Mouse (Mus musculus): ENCODE results near the gene Rara.

DNA sequence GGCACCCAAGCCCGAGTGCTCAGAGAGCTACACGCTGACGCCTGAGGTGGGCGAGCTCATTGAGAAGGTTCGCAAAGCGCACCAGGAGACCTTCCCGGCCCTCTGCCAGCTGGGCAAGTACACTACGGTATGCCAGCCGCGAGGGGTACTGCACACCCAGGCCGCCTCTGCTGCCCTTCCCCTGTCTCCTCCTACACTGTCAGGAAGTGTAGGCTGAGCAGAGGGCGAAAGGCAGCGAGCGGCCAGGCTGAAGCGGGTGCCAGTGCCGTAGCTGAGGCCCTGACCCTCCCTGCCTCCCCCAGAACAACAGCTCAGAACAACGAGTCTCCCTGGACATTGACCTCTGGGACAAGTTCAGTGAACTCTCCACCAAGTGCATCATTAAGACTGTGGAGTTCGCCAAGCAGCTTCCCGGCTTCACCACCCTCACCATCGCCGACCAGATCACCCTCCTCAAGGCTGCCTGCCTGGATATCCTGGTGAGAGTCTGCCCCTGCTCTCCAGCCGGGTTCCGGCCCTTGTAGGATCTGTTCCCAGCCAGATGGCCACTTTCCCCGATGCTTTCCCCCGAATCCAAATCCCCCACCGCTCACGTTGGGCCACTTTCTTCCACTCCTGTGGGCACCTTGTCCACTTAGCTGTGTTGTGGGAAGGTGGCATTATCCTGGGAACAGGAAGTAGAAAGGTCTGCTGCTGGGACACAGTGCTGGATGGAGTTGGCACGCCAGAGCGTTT, 42.7 kb downstream of the Rara start:
- TF ChIP-seq POLR2A (IDR thresholded peaks at IDR 0.05; ENCODE audit: control insufficient read depth, low read depth, low read length) (no peak), CTCF (IDR thresholded peaks at IDR 0.05; ENCODE audit: control insufficient read depth, insufficient read depth, insufficient replicate concordance, low read depth, low read length) (no peak)
